Mouse (Mus musculus) small intestine, adult 2 months (tissue): ENCODE measurements at regions not wholly inside any gene's neighbourhood (a gene's known extent, or its start where the extent isn't known, plus 50 kb on each side); places are given as distances from the start of the nearest gene placed in this dataset.

Experiments
- CTCF ChIP-seq: fragments of 200-500 bp; IDR thresholded peaks from 2 replicates; pipeline ENCODE4 v1.5.1; 2012; ENCODE audit warnings: low read depth, mild to moderate bottlenecking, control low read depth, inconsistent platforms, low read length, moderate library complexity, mixed read lengths; ENCODE audit not compliant: insufficient replicate concordance, insufficient read length; ENCODE audit errors: extremely low read depth
- POLR2A ChIP-seq: fragments of 200-500 bp; IDR thresholded peaks from 2 replicates; pipeline ENCODE4 v1.6.1; 2012; ENCODE audit warnings: low read depth, mild to moderate bottlenecking, control low read depth, inconsistent platforms, low read length, moderate library complexity

DNA sequence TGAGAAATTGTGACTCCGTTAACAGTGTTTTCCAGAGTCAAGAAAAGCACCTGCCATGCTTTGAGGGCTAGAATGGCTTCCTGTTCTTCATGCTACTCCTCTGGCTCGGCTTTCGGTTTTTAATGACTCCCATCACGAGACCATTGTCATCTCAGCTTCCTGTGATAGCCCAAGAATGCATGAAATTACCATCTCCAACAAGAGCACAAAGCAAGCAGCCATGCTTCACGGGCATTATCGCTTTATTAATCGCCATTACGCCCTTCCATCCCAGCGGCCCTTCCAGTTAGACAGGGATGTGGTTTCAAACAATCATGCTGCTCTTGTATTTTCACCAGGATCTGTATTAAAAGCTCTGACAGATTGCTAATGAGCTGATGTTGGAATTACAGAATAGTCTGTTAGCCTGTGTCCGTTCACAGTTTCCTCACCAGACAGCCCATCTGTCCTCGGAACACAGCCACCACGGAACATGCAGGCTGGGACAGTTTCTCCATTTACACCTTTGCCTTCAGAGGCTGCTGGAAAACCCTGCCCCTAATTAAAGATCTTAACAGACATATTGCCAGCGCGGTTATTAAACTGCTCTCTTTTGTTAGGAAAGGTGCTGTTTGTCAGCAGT lies 69.5 kb upstream of the Barhl2 start:
- TF ChIP-seq POLR2A (no peak), CTCF (no peak)
